Mouse (Mus musculus) forebrain, embryonic 16.5 days (tissue): Measurements from ENCODE around the gene 5430419D17Rik. TPM values are rescaled to one million over a fixed set of nuclear protein-coding genes. Genes with fewer than 3 reads are reported as not detected.

ENCODE experiments used
- ATAC-seq: fragments of 200-750 bp; cut with Nextera tagmentation; 2 replicates; pipeline ENCODE4 v1.8.0; 2017; ENCODE audit warnings: mild to moderate bottlenecking, moderate library complexity
- H3K27ac ChIP-seq: fragments of 300-500 bp; sonication (generic); 2 replicates; pipeline ENCODE4 v1.5.1; 2014; ENCODE audit warnings: low read length, control low read depth
- H3K27me3 ChIP-seq: fragments of 300-500 bp; sonication (generic); replicated peaks from 2 replicates; pipeline ENCODE4 v1.6.1; 2014; ENCODE audit warnings: low read length; ENCODE audit not compliant: control insufficient read depth, insufficient read depth
- H3K36me3 ChIP-seq: fragments of 300-500 bp; sonication (generic); 2 replicates; pipeline ENCODE4 v1.6.1; 2014; ENCODE audit not compliant: control insufficient read depth, insufficient read depth
- H3K4me1 ChIP-seq: fragments of 300-500 bp; sonication (generic); replicated peaks from 2 replicates; pipeline ENCODE4 v1.6.1; 2014; ENCODE audit warnings: low read length; ENCODE audit not compliant: control insufficient read depth, insufficient read depth
- H3K4me2 ChIP-seq: fragments of 300-500 bp; sonication (generic); 2 replicates; pipeline ENCODE4 v1.6.1; 2014; ENCODE audit warnings: mild to moderate bottlenecking, low read length, control low read depth
- H3K4me3 ChIP-seq: fragments of 300-500 bp; sonication (generic); replicated peaks from 2 replicates; pipeline ENCODE4 v1.5.1; 2014; ENCODE audit warnings: mild to moderate bottlenecking, low read length, control low read depth
- H3K9ac ChIP-seq: fragments of 300-500 bp; sonication (generic); replicated peaks from 2 replicates; pipeline ENCODE4 v1.6.1; 2014; ENCODE audit warnings: low read depth, low read length, control low read depth
- H3K9me3 ChIP-seq: fragments of 300-500 bp; sonication (generic); 2 replicates; pipeline ENCODE4 v1.6.1; 2016; ENCODE audit warnings: low read length; ENCODE audit not compliant: control insufficient read depth
- WGBS: fragments of 180-500 bp; shearing (Covaris S2); extraction: QIAGEN DNeasy Blood & Tissue Kit; methylation state at CpG from one replicate; pipeline ENCODE4 v1.1.7; 2014; 5-methylcytosine and 5-hydroxymethylcytosine counted together
- polyA plus RNA-seq: library from polyadenylated mRNA; unstranded; fragments of >200 nt; fragmentation: Nextera tagmentation; extraction: Ambion mirVana; gene quantifications from 2 replicates; pipeline ENCODE4 v1.2.1, GENCODE M21; 2015

5430419D17Rik gene
- polyA plus RNA-seq, result not detected in 2 replicates

- no peak within 1 kb of the TSS for H3K9ac ChIP-seq
- H3K4me2 ChIP-seq, result no peak within 1 kb of the TSS
- no peaks in the 10 kb centered on the region for H3K27me3 ChIP-seq
- H3K4me3 ChIP-seq, result no peak within 1 kb of the TSS
- H3K36me3 ChIP-seq, result no peaks in the 10 kb centered on the region
- H3K27ac ChIP-seq, result no peak within 1 kb of the TSS
- no peak for ATAC-seq
- no peaks in the 10 kb centered on the region for H3K9me3 ChIP-seq
- WGBS, result 83% methylated on average over 9 of the region's 9 CpGs
- no peaks in the 10 kb centered on the region for H3K4me1 ChIP-seq
Measured at GRCm38 (mm10) chr7:131174121-131174520, at the start of gene 5430419D17Rik. Gene 5430419D17Rik (plus strand): TSS chr7:131174402.

GRCm38 (mm10) chr7:131130021-131130420 is 44.2 kb upstream of the 5430419D17Rik start:
- WGBS, result 85% methylated on average over 12 of the region's 12 CpGs
- no peak for ATAC-seq

GRCm38 (mm10) chr7:131133181-131133580 is 41.0 kb upstream of the 5430419D17Rik start:
- no peaks in the 10 kb centered on the region for H3K4me1 ChIP-seq
- H3K27me3 ChIP-seq, result no peaks in the 10 kb centered on the region
- H3K4me3 ChIP-seq, result no peak overlapping the region
- ATAC-seq, result no peak
- no peaks in the 10 kb centered on the region for H3K9me3 ChIP-seq
- WGBS, result 83% methylated on average over 3 of the region's 3 CpGs
- no peak overlapping the region for H3K27ac ChIP-seq
- H3K36me3 ChIP-seq, result no peaks in the 10 kb centered on the region
- H3K9ac ChIP-seq, result no peak overlapping the region
- H3K4me2 ChIP-seq, result no peak overlapping the region

More at GRCm38 (mm10) chr7:131130021-131130420, 44.2 kb upstream of the 5430419D17Rik start:
- H3K36me3 ChIP-seq, result no peaks in the 10 kb centered on the region
- no peak overlapping the region for H3K4me3 ChIP-seq
- H3K9ac ChIP-seq, result no peak overlapping the region
- H3K4me1 ChIP-seq, result no peaks in the 10 kb centered on the region
- H3K9me3 ChIP-seq, result no peaks in the 10 kb centered on the region
- no peak overlapping the region for H3K27ac ChIP-seq
- H3K27me3 ChIP-seq, result no peaks in the 10 kb centered on the region
- H3K4me2 ChIP-seq, result no peak overlapping the region

GRCm38 (mm10) chr7:131146214-131146613 is 28.0 kb upstream of the 5430419D17Rik start, which contains the start of gene 4933402N03Rik:
Gene 4933402N03Rik (minus strand): TSS chr7:131146314.
- Histone ChIP-seq H3K27ac (no peak within 1 kb of the TSS), H3K4me3 (no peak within 1 kb of the TSS), H3K4me1 (no peaks in the 10 kb centered on the region), H3K27me3 (no peaks in the 10 kb centered on the region), H3K9ac (no peak within 1 kb of the TSS), H3K4me2 (no peak within 1 kb of the TSS), H3K9me3 (no peaks in the 10 kb centered on the region), H3K36me3 (no peaks in the 10 kb centered on the region)
- 88% methylated on average over 2 of the region's 2 CpGs for WGBS
- ATAC-seq, result no peak

GRCm38 (mm10) chr7:131150179-131150578 is 24.0 kb upstream of the 5430419D17Rik start:
- Histone ChIP-seq H3K4me3 (no peak overlapping the region), H3K9me3 (no peaks in the 10 kb centered on the region), H3K36me3 (no peaks in the 10 kb centered on the region), H3K4me2 (no peak overlapping the region), H3K27ac (no peak overlapping the region), H3K9ac (no peak overlapping the region), H3K4me1 (no peaks in the 10 kb centered on the region), H3K27me3 (no peaks in the 10 kb centered on the region)
- no peak for ATAC-seq
- WGBS, result 77% methylated on average over 3 of the region's 3 CpGs

- H3K36me3 ChIP-seq, result no peaks in the 10 kb centered on the region
- H3K9ac ChIP-seq, result no peak overlapping the region
- 91% methylated on average over 5 of the region's 5 CpGs for WGBS
- no peak overlapping the region for H3K4me3 ChIP-seq
- no peak for ATAC-seq
- no peak overlapping the region for H3K4me2 ChIP-seq
- no peaks in the 10 kb centered on the region for H3K9me3 ChIP-seq
- H3K27me3 ChIP-seq, result no peaks in the 10 kb centered on the region
- H3K4me1 ChIP-seq, result no peaks in the 10 kb centered on the region
- no peak overlapping the region for H3K27ac ChIP-seq
Measured at GRCm38 (mm10) chr7:131153044-131153443, 21.2 kb upstream of the 5430419D17Rik start.

- H3K4me1 ChIP-seq, result no peaks in the 10 kb centered on the region
- H3K36me3 ChIP-seq, result no peaks in the 10 kb centered on the region
- no peak overlapping the region for H3K27ac ChIP-seq
- H3K27me3 ChIP-seq, result no peaks in the 10 kb centered on the region
- no peak overlapping the region for H3K9ac ChIP-seq
- H3K4me3 ChIP-seq, result no peak overlapping the region
- 77% methylated on average over 7 of the region's 7 CpGs for WGBS
- no peaks in the 10 kb centered on the region for H3K9me3 ChIP-seq
- no peak overlapping the region for H3K4me2 ChIP-seq
- no peak for ATAC-seq
Measured at GRCm38 (mm10) chr7:131162251-131162650, 12.0 kb upstream of the 5430419D17Rik start.

GRCm38 (mm10) chr7:131167771-131168170 is 6.4 kb upstream of the 5430419D17Rik start:
- Histone ChIP-seq H3K27me3 (no peaks in the 10 kb centered on the region), H3K9me3 (no peaks in the 10 kb centered on the region), H3K9ac (no peak overlapping the region), H3K36me3 (no peaks in the 10 kb centered on the region), H3K4me3 (no peak overlapping the region), H3K4me1 (no peaks in the 10 kb centered on the region), H3K27ac (no peak overlapping the region), H3K4me2 (no peak overlapping the region)
- no peak for ATAC-seq
- 82% methylated on average over 3 of the region's 3 CpGs for WGBS

- H3K27ac ChIP-seq, result no peak overlapping the region
- no peak overlapping the region for H3K9ac ChIP-seq
- no peak overlapping the region for H3K4me2 ChIP-seq
- 73% methylated on average over 2 of the region's 2 CpGs for WGBS
- H3K36me3 ChIP-seq, result no peaks in the 10 kb centered on the region
- no peak for ATAC-seq
- no peaks in the 10 kb centered on the region for H3K4me1 ChIP-seq
- no peaks in the 10 kb centered on the region for H3K27me3 ChIP-seq
- no peaks in the 10 kb centered on the region for H3K9me3 ChIP-seq
- H3K4me3 ChIP-seq, result no peak overlapping the region
Measured at GRCm38 (mm10) chr7:131169099-131169498, 5.1 kb upstream of the 5430419D17Rik start.

GRCm38 (mm10) chr7:131182685-131183084 is 8.5 kb downstream of the 5430419D17Rik start:
- Histone ChIP-seq H3K4me1 (no peaks in the 10 kb centered on the region), H3K9ac (no peak overlapping the region), H3K9me3 (no peaks in the 10 kb centered on the region), H3K27ac (no peak overlapping the region), H3K27me3 (no peaks in the 10 kb centered on the region), H3K4me3 (no peak overlapping the region), H3K4me2 (no peak overlapping the region), H3K36me3 (no peaks in the 10 kb centered on the region)
- no peak for ATAC-seq
- WGBS, result 21% methylated on average over 4 of the region's 4 CpGs
